Mouse (Mus musculus): ENCODE measurements around the gene Pcnx4.

- TF ChIP-seq POLR2A (IDR thresholded peaks at IDR 0.05; ENCODE audit: insufficient read depth, low read depth, low read length) (no peak), CTCF (IDR thresholded peaks at IDR 0.05) (no peak)
Observed at GRCm38 (mm10) chr12:72585339-72585738, 49.2 kb downstream of the Pcnx4 start.
